Mouse (Mus musculus) thymus, postnatal 4 days (tissue): Measurements from ENCODE around the gene Olfr370.
A peak's percentile ranks its signal among the peaks of the same experiment; 100 is the strongest.

Experiments
- DNase-seq: peaks from one replicate; pipeline ENCODE4 v3.0.0; 2021

The Olfr370 gene

GRCm38 (mm10) chr8:83575561-83576515, 40.3 kb downstream of the Olfr370 start:
- DNase-seq: peak; percentile 8

- no peak for DNase-seq
These were observed 40.9 kb downstream of the Olfr370 start for GRCm38 (mm10) chr8:83576516-83576895.

- DNase-seq: no peak
These were observed 41.3 kb downstream of the Olfr370 start for GRCm38 (mm10) chr8:83576921-83577320.

GRCm38 (mm10) chr8:83577384-83577791, 41.8 kb downstream of the Olfr370 start:
- peak; percentile 7 for DNase-seq

GRCm38 (mm10) chr8:83578131-83579055, 42.8 kb downstream of the Olfr370 start:
- DNase-seq: peak; percentile 5

GRCm38 (mm10) chr8:83579676-83580075, 44.1 kb downstream of the Olfr370 start:
- DNase-seq: no peak

GRCm38 (mm10) chr8:83580826-83581225, 45.2 kb downstream of the Olfr370 start:
- no peak for DNase-seq

- no peak for DNase-seq
These were observed 46.6 kb downstream of the Olfr370 start for GRCm38 (mm10) chr8:83582226-83582625.

- DNase-seq: no peak
These were observed 47.7 kb downstream of the Olfr370 start for GRCm38 (mm10) chr8:83583236-83583635.

- DNase-seq: no peak
These were observed 49.2 kb downstream of the Olfr370 start for GRCm38 (mm10) chr8:83584771-83585170.

- no peak for DNase-seq
These were observed 49.8 kb downstream of the Olfr370 start for GRCm38 (mm10) chr8:83585333-83585732.

GRCm38 (mm10) chr8:83587644-83588043, 52.1 kb downstream of the Olfr370 start:
- DNase-seq: no peak

- no peak for DNase-seq
These were observed 53.3 kb downstream of the Olfr370 start for GRCm38 (mm10) chr8:83588886-83589285.

GRCm38 (mm10) chr8:83590488-83591023, 55.0 kb downstream of the Olfr370 start:
- DNase-seq: no peak

GRCm38 (mm10) chr8:83592682-83593081, 57.1 kb downstream of the Olfr370 start:
- DNase-seq: no peak

- DNase-seq: no peak
These were observed 58.0 kb downstream of the Olfr370 start for GRCm38 (mm10) chr8:83593325-83594166.

- DNase-seq: peak; percentile 96
These were observed 58.8 kb downstream of the Olfr370 start for GRCm38 (mm10) chr8:83594167-83595049.
